Mouse (Mus musculus) neural tube, embryonic 14.5 days (tissue): ENCODE data around the gene Wdfy3. TPM values are rescaled to one million over a fixed set of nuclear protein-coding genes. Genes with fewer than 3 reads are reported as not detected.

Experiments
- ATAC-seq: fragments of 200-750 bp; cut with Nextera tagmentation; 2 replicates; pipeline ENCODE4 v1.8.0; 2017; ENCODE audit warnings: low read depth, mild to moderate bottlenecking, moderate TSS enrichment, moderate library complexity
- H3K27ac ChIP-seq: fragments of 300-500 bp; sonication (generic); 2 replicates; pipeline ENCODE4 v1.5.1; 2014; ENCODE audit warnings: low read depth, mild to moderate bottlenecking, control low read depth, low read length, moderate library complexity, mixed read lengths
- H3K27me3 ChIP-seq: fragments of 300-500 bp; sonication (generic); 2 replicates; pipeline ENCODE4 v1.6.1; 2014; ENCODE audit warnings: low read length; ENCODE audit not compliant: control insufficient read depth, insufficient read depth
- H3K36me3 ChIP-seq: fragments of 300-500 bp; sonication (generic); 2 replicates; pipeline ENCODE4 v1.6.1; 2014; ENCODE audit warnings: low read length, mixed read lengths; ENCODE audit not compliant: control insufficient read depth, insufficient read depth
- H3K4me1 ChIP-seq: fragments of 300-500 bp; sonication (generic); 2 replicates; pipeline ENCODE4 v1.6.1; 2014; ENCODE audit warnings: low read length; ENCODE audit not compliant: control insufficient read depth, insufficient read depth
- H3K4me2 ChIP-seq: fragments of 300-500 bp; sonication (generic); 2 replicates; pipeline ENCODE4 v1.6.1; 2014; ENCODE audit warnings: mild to moderate bottlenecking, low read depth, low read length, control low read depth
- H3K4me3 ChIP-seq: fragments of 300-500 bp; sonication (generic); 2 replicates; pipeline ENCODE4 v1.5.1; 2014; ENCODE audit warnings: low read depth, low read length, control low read depth, mixed read lengths
- H3K9ac ChIP-seq: fragments of 300-500 bp; sonication (generic); replicated peaks from 2 replicates; pipeline ENCODE4 v1.6.1; 2014; ENCODE audit warnings: low read depth, mild to moderate bottlenecking, control low read depth, low read length, mixed read lengths
- H3K9me3 ChIP-seq: fragments of 300-500 bp; sonication (generic); 2 replicates; pipeline ENCODE4 v1.6.1; 2016; ENCODE audit warnings: low read length; ENCODE audit not compliant: control insufficient read depth
- WGBS: fragments of 180-500 bp; shearing (Covaris S2); extraction: QIAGEN DNeasy Blood & Tissue Kit; methylation state at CpG from one replicate; pipeline ENCODE4 v1.1.7; 2014; 5-methylcytosine and 5-hydroxymethylcytosine counted together
- polyA plus RNA-seq: library from polyadenylated mRNA; unstranded; fragments of >200 nt; fragmentation: Nextera tagmentation; extraction: Ambion mirVana; gene quantifications from 2 replicates; pipeline ENCODE4 v1.2.1, GENCODE M21; 2014

The Wdfy3 gene
- polyA plus RNA-seq, 1 experiment from 2014 or later, result 34.9 TPM

GRCm38 (mm10) chr5:101878403-101878802, 191.3 kb downstream of the Wdfy3 start:
- no peaks in the 10 kb centered on the region for H3K4me1 ChIP-seq
- no peaks in the 10 kb centered on the region for H3K9me3 ChIP-seq
- no peak overlapping the region for H3K4me2 ChIP-seq
- 74% methylated on average over 9 of the region's 9 CpGs for WGBS
- no peak for ATAC-seq
- H3K36me3 ChIP-seq, result peaks cover 58% of the 10 kb centered on the region
- no peak overlapping the region for H3K27ac ChIP-seq
- no peak overlapping the region for H3K4me3 ChIP-seq
- no peak overlapping the region for H3K9ac ChIP-seq
- H3K27me3 ChIP-seq, result no peaks in the 10 kb centered on the region

DNA sequence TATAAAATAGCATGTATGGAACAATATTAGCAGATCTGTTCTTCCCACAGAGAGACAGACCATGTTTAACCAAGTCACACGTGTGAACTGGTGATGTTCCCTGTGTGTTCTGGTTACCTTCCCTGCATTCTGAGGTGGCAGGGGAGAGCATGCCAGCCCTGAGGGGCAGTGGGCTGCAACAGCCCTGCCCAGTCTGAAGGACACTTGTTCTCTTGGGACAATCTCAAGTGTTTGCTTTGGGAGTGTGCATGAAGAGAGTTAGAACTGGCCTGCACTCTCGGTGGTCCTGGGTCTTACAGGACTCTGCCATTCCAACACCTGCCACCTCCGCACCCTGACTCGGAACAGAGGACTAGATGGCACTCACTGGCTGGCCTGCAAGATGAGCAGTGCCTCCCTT, 193.5 kb downstream of the Wdfy3 start:
- Histone ChIP-seq H3K4me2 (no peak overlapping the region), H3K9ac (no peak overlapping the region), H3K36me3 (peaks cover 49% of the 10 kb centered on the region), H3K27me3 (no peaks in the 10 kb centered on the region), H3K4me1 (no peaks in the 10 kb centered on the region), H3K4me3 (no peak overlapping the region), H3K9me3 (no peaks in the 10 kb centered on the region), H3K27ac (no peak overlapping the region)
- no peak for ATAC-seq
- 92% methylated on average over 4 of the region's 4 CpGs for WGBS

GRCm38 (mm10) chr5:101866722-101867121, 203.0 kb downstream of the Wdfy3 start:
- Histone ChIP-seq H3K4me1 (no peaks in the 10 kb centered on the region), H3K27me3 (no peaks in the 10 kb centered on the region), H3K4me3 (no peak overlapping the region), H3K36me3 (peaks cover 80% of the 10 kb centered on the region), H3K9ac (no peak overlapping the region), H3K9me3 (no peaks in the 10 kb centered on the region), H3K4me2 (no peak overlapping the region), H3K27ac (no peak overlapping the region)
- ATAC-seq, result no peak
- WGBS, result 81% methylated on average over 2 of the region's 2 CpGs

- H3K4me3 ChIP-seq, result no peak overlapping the region
- no peaks in the 10 kb centered on the region for H3K27me3 ChIP-seq
- no peak overlapping the region for H3K4me2 ChIP-seq
- WGBS, result 93% methylated on average over 6 of the region's 6 CpGs
- H3K4me1 ChIP-seq, result no peaks in the 10 kb centered on the region
- no peak for ATAC-seq
- H3K27ac ChIP-seq, result no peak overlapping the region
- no peaks in the 10 kb centered on the region for H3K9me3 ChIP-seq
- H3K9ac ChIP-seq, result no peak overlapping the region
- H3K36me3 ChIP-seq, result peaks cover 80% of the 10 kb centered on the region
These were observed 205.8 kb downstream of the Wdfy3 start for GRCm38 (mm10) chr5:101863946-101864345.

- WGBS, result 91% methylated on average over 8 of the region's 8 CpGs
- H3K4me2 ChIP-seq, result no peak overlapping the region
- peaks cover 76% of the 10 kb centered on the region for H3K36me3 ChIP-seq
- ATAC-seq, result no peak
- no peak overlapping the region for H3K27ac ChIP-seq
- no peaks in the 10 kb centered on the region for H3K4me1 ChIP-seq
- no peak overlapping the region for H3K9ac ChIP-seq
- H3K4me3 ChIP-seq, result no peak overlapping the region
- no peaks in the 10 kb centered on the region for H3K9me3 ChIP-seq
- H3K27me3 ChIP-seq, result no peaks in the 10 kb centered on the region
These were observed 207.1 kb downstream of the Wdfy3 start for GRCm38 (mm10) chr5:101862651-101863050.

GRCm38 (mm10) chr5:101861786-101862571, 207.7 kb downstream of the Wdfy3 start:
- no peak for ATAC-seq
- Histone ChIP-seq H3K9ac (no peak overlapping the region), H3K36me3 (peaks cover 75% of the 10 kb centered on the region), H3K27ac (no peak overlapping the region), H3K27me3 (no peaks in the 10 kb centered on the region), H3K4me3 (no peak overlapping the region), H3K9me3 (no peaks in the 10 kb centered on the region), H3K4me1 (no peaks in the 10 kb centered on the region), H3K4me2 (no peak overlapping the region)
- 91% methylated on average over 18 of the region's 18 CpGs for WGBS

- H3K27me3 ChIP-seq, result no peaks in the 10 kb centered on the region
- H3K27ac ChIP-seq, result no peak overlapping the region
- no peak overlapping the region for H3K4me2 ChIP-seq
- no peak overlapping the region for H3K4me3 ChIP-seq
- ATAC-seq, result no peak
- no peaks in the 10 kb centered on the region for H3K4me1 ChIP-seq
- H3K9me3 ChIP-seq, result no peaks in the 10 kb centered on the region
- peaks cover 75% of the 10 kb centered on the region for H3K36me3 ChIP-seq
- no peak overlapping the region for H3K9ac ChIP-seq
- WGBS, result 90% methylated on average over 10 of the region's 10 CpGs
These were observed 210.8 kb downstream of the Wdfy3 start for GRCm38 (mm10) chr5:101858891-101859436.

- 96% methylated on average over 16 of the region's 16 CpGs for WGBS
- H3K9ac ChIP-seq, result no peak overlapping the region
- no peak overlapping the region for H3K4me2 ChIP-seq
- no peak overlapping the region for H3K4me3 ChIP-seq
- no peak for ATAC-seq
- H3K27me3 ChIP-seq, result no peaks in the 10 kb centered on the region
- H3K9me3 ChIP-seq, result no peaks in the 10 kb centered on the region
- H3K36me3 ChIP-seq, result peaks cover 77% of the 10 kb centered on the region
- no peak overlapping the region for H3K27ac ChIP-seq
- no peaks in the 10 kb centered on the region for H3K4me1 ChIP-seq
These were observed 214.2 kb downstream of the Wdfy3 start for GRCm38 (mm10) chr5:101855475-101855874.

DNA sequence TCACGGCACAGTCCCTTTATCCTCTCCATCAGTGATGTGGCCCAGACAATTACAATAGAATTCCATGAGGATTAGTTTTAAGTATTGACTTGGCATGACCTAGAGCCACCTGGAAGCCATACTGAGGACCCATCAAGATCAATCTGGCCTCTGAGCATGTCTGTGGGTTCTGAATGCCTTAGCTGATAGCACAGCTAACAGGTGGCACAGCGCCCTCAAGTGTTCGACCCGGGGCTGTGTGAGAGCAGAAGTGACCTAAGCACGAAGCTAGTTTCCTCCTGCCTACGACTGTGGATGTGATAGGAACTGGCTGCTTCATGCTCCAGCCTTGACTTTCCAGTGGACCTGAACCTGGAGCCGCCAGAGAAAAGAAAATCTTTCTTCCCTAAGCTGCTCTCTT, 215.1 kb downstream of the Wdfy3 start:
- no peaks in the 10 kb centered on the region for H3K4me1 ChIP-seq
- no peaks in the 10 kb centered on the region for H3K9me3 ChIP-seq
- 95% methylated on average over 7 of the region's 7 CpGs for WGBS
- no peak overlapping the region for H3K9ac ChIP-seq
- no peaks in the 10 kb centered on the region for H3K27me3 ChIP-seq
- no peak overlapping the region for H3K27ac ChIP-seq
- ATAC-seq, result no peak
- H3K36me3 ChIP-seq, result peaks cover 80% of the 10 kb centered on the region
- H3K4me2 ChIP-seq, result no peak overlapping the region
- H3K4me3 ChIP-seq, result no peak overlapping the region
